Mouse (Mus musculus) midbrain, postnatal 0 days (tissue): ENCODE measurements at regions not wholly inside any gene's neighbourhood (a gene's known extent, or its start where the extent isn't known, plus 50 kb on each side); places are given as distances from the start of the nearest gene placed in this dataset.

Experiments
- ATAC-seq: fragments of 200-750 bp; cut with Nextera tagmentation; 2 replicates; pipeline ENCODE4 v1.8.0; 2017; ENCODE audit warnings: moderate number of reproducible peaks, mild to moderate bottlenecking, moderate TSS enrichment, moderate library complexity; ENCODE audit not compliant: low FRiP score
- DNase-seq: peaks from one replicate; pipeline ENCODE4 v3.0.0-alpha.2; 2015; ENCODE audit warnings: low spot score
- H3K27ac ChIP-seq: fragments of 300-500 bp; sonication (generic); 2 replicates; pipeline ENCODE4 v1.5.1; 2014; ENCODE audit warnings: low read depth, mild to moderate bottlenecking, low read length, mixed read lengths
- H3K27me3 ChIP-seq: fragments of 300-500 bp; sonication (generic); 2 replicates; pipeline ENCODE4 v1.6.1; 2014; ENCODE audit warnings: low read length, control low read depth, mixed read lengths; ENCODE audit not compliant: insufficient read depth
- H3K36me3 ChIP-seq: fragments of 300-500 bp; sonication (generic); 2 replicates; pipeline ENCODE4 v1.6.1; 2014; ENCODE audit warnings: low read length, control low read depth, mixed read lengths; ENCODE audit not compliant: insufficient read depth
- H3K4me1 ChIP-seq: fragments of 300-500 bp; sonication (generic); 2 replicates; pipeline ENCODE4 v1.6.1; 2014; ENCODE audit warnings: mild to moderate bottlenecking, control low read depth, antibody characterized with exemption, low read length, mixed read lengths; ENCODE audit not compliant: insufficient read depth
- H3K4me2 ChIP-seq: fragments of 300-500 bp; sonication (generic); 2 replicates; pipeline ENCODE4 v1.6.1; 2014; ENCODE audit warnings: low read depth, mild to moderate bottlenecking, low read length, mixed read lengths; ENCODE audit not compliant: poor library complexity, severe bottlenecking
- H3K4me3 ChIP-seq: fragments of 300-500 bp; sonication (generic); 2 replicates; pipeline ENCODE4 v1.5.1; 2014; ENCODE audit warnings: low read depth, mild to moderate bottlenecking, low read length, moderate library complexity
- H3K9ac ChIP-seq: fragments of 300-500 bp; sonication (generic); replicated peaks from 2 replicates; pipeline ENCODE4 v1.6.1; 2014; ENCODE audit warnings: mild to moderate bottlenecking, low read length, moderate library complexity, mixed read lengths; ENCODE audit not compliant: poor library complexity, severe bottlenecking
- H3K9me3 ChIP-seq: fragments of 300-500 bp; sonication (generic); 2 replicates; pipeline ENCODE4 v1.6.1; 2016; ENCODE audit warnings: low read length, control low read depth
- CTCF ChIP-seq: IDR thresholded peaks from 2 replicates; pipeline ENCODE4 v1.5.1; 2016; ENCODE audit warnings: antibody characterized with exemption, mild to moderate bottlenecking
- WGBS: fragments of 180-500 bp; shearing (Covaris S2); extraction: QIAGEN DNeasy Blood & Tissue Kit; methylation state at CpG from one replicate; pipeline ENCODE4 v1.1.7; 2014; 5-methylcytosine and 5-hydroxymethylcytosine counted together

GRCm38 (mm10) chr2:74994998-74995397 is 169.4 kb downstream of the Mtx2 start:
- no peaks in the 10 kb centered on the region for H3K9me3 ChIP-seq
- H3K4me3 ChIP-seq = no peak overlapping the region
- H3K4me2 ChIP-seq = no peak overlapping the region
- no peak overlapping the region for H3K9ac ChIP-seq
- H3K4me1 ChIP-seq = no peaks in the 10 kb centered on the region
- H3K36me3 ChIP-seq = no peaks in the 10 kb centered on the region
- no peak overlapping the region for H3K27ac ChIP-seq
- no peak for TF ChIP-seq CTCF
- no peaks in the 10 kb centered on the region for H3K27me3 ChIP-seq
- DNase-seq = no peak
- 47% methylated on average over 2 of the region's 2 CpGs for WGBS
- no peak for ATAC-seq

GRCm38 (mm10) chr2:74997736-74998135 is 172.1 kb downstream of the Mtx2 start:
- TF ChIP-seq CTCF = no peak
- H3K36me3 ChIP-seq = no peaks in the 10 kb centered on the region
- DNase-seq (no peak), ATAC-seq (no peak)
- H3K9me3 ChIP-seq = no peaks in the 10 kb centered on the region
- WGBS = 91% methylated on average over 1 of the region's 1 CpGs
- no peak overlapping the region for H3K9ac ChIP-seq
- no peaks in the 10 kb centered on the region for H3K27me3 ChIP-seq
- no peaks in the 10 kb centered on the region for H3K4me1 ChIP-seq
- no peak overlapping the region for H3K4me3 ChIP-seq
- H3K4me2 ChIP-seq = no peak overlapping the region
- H3K27ac ChIP-seq = no peak overlapping the region

GRCm38 (mm10) chr2:75000368-75000796 is 174.8 kb downstream of the Mtx2 start:
- Histone ChIP-seq H3K27ac (no peak overlapping the region), H3K4me2 (no peak overlapping the region), H3K4me1 (no peaks in the 10 kb centered on the region), H3K36me3 (no peaks in the 10 kb centered on the region), H3K27me3 (no peaks in the 10 kb centered on the region), H3K4me3 (no peak overlapping the region), H3K9ac (no peak overlapping the region), H3K9me3 (no peaks in the 10 kb centered on the region)
- no peak for TF ChIP-seq CTCF
- WGBS = 59% methylated on average over 10 of the region's 10 CpGs
- no peak for ATAC-seq
- no peak for DNase-seq

- no peak overlapping the region for H3K9ac ChIP-seq
- no peak for TF ChIP-seq CTCF
- no peaks in the 10 kb centered on the region for H3K9me3 ChIP-seq
- no peak overlapping the region for H3K4me3 ChIP-seq
- WGBS = 54% methylated on average over 12 of the region's 12 CpGs
- ATAC-seq (no peak), DNase-seq (peak; percentile 57)
- no peak overlapping the region for H3K27ac ChIP-seq
- H3K4me1 ChIP-seq = no peaks in the 10 kb centered on the region
- no peaks in the 10 kb centered on the region for H3K36me3 ChIP-seq
- H3K4me2 ChIP-seq = peak overlapping the region; percentile 13
- no peaks in the 10 kb centered on the region for H3K27me3 ChIP-seq
Measured at GRCm38 (mm10) chr2:75002562-75002961, 177.0 kb downstream of the Mtx2 start.

GRCm38 (mm10) chr2:75008116-75008515 is 182.5 kb downstream of the Mtx2 start:
- Histone ChIP-seq H3K27me3 (no peaks in the 10 kb centered on the region), H3K9ac (no peak overlapping the region), H3K4me3 (no peak overlapping the region), H3K9me3 (no peaks in the 10 kb centered on the region), H3K4me2 (no peak overlapping the region), H3K27ac (no peak overlapping the region), H3K4me1 (no peaks in the 10 kb centered on the region), H3K36me3 (no peaks in the 10 kb centered on the region)
- WGBS = 83% methylated on average over 1 of the region's 1 CpGs
- no peak for TF ChIP-seq CTCF
- peak; percentile 20 for DNase-seq
- no peak for ATAC-seq

GRCm38 (mm10) chr2:75010647-75011046 is 185.0 kb downstream of the Mtx2 start:
- Histone ChIP-seq H3K36me3 (no peaks in the 10 kb centered on the region), H3K4me2 (no peak overlapping the region), H3K9me3 (no peaks in the 10 kb centered on the region), H3K9ac (no peak overlapping the region), H3K4me3 (no peak overlapping the region), H3K4me1 (no peaks in the 10 kb centered on the region), H3K27me3 (no peaks in the 10 kb centered on the region), H3K27ac (no peak overlapping the region)
- WGBS = 85% methylated on average over 7 of the region's 7 CpGs
- ATAC-seq (no peak), DNase-seq (no peak)
- no peak for TF ChIP-seq CTCF
